Mouse (Mus musculus) CH12.LX (cell line): ENCODE results near the gene Gm17622. TPM values are rescaled to one million over a fixed set of nuclear protein-coding genes. Genes with fewer than 3 reads are reported as not detected.

Experiments used
- DNase-seq: peaks from one replicate; pipeline ENCODE4 v3.0.0-alpha.2; 2013; ENCODE audit errors: extremely low read depth
- H3K27ac ChIP-seq: 2 replicates; pipeline ENCODE4 v1.5.1; 2012; ENCODE audit warnings: low read depth, mild to moderate bottlenecking, control low read depth, moderate library complexity; ENCODE audit not compliant: insufficient read depth
- H3K27me3 ChIP-seq: replicated peaks from 2 replicates; pipeline ENCODE3; 2012; ENCODE audit warnings: inconsistent platforms
- H3K36me3 ChIP-seq, 2 experiments: replicated peaks in 1 of 2; 2 replicates each; pipeline versions ENCODE3 to v1.6.1; 2012; ENCODE audit warnings: inconsistent platforms in 1 of 2, low read length in 1 of 2, mild to moderate bottlenecking in 1 of 2, mixed read lengths in 1 of 2, moderate library complexity in 1 of 2; ENCODE audit not compliant: control insufficient read depth in 1 of 2, insufficient read depth in 1 of 2
- H3K4me1 ChIP-seq, 2 experiments: 2 replicates each; pipeline ENCODE4 v1.6.1; 2012; ENCODE audit warnings: inconsistent platforms in 1 of 2, moderate library complexity in 1 of 2; ENCODE audit not compliant: insufficient read depth in 2 of 2, control insufficient read depth in 1 of 2
- H3K4me2 ChIP-seq: 2 replicates; pipeline ENCODE4 v1.6.1; 2012; ENCODE audit warnings: low read depth, mild to moderate bottlenecking, control low read depth; ENCODE audit not compliant: poor library complexity, insufficient read depth, severe bottlenecking
- H3K4me3 ChIP-seq, 3 experiments: fragments of 150-350 bp in 1 of 3; sonication (generic) in 1 of 3; replicated peaks in 1 of 3; 2 replicates each; pipeline versions ENCODE3 to v1.5.1; 2011 to 2012; ENCODE audit warnings: low read depth in 2 of 3, low read length in 2 of 3, mild to moderate bottlenecking in 2 of 3, moderate library complexity in 2 of 3, control low read depth in 1 of 3, improper control_type of control experiment in 1 of 3, inconsistent platforms in 1 of 3, mixed read lengths in 1 of 3; ENCODE audit not compliant: poor library complexity in 1 of 3
- H3K79me2 ChIP-seq: replicated peaks from 2 replicates; pipeline ENCODE4 v1.6.1; 2012; ENCODE audit warnings: mild to moderate bottlenecking, moderate library complexity; ENCODE audit not compliant: control insufficient read depth, poor library complexity, insufficient read depth, severe bottlenecking; ENCODE audit errors: extremely low read depth
- H3K9ac ChIP-seq: 2 replicates; pipeline ENCODE4 v1.6.1; 2012; ENCODE audit warnings: low read depth, mild to moderate bottlenecking, control low read depth, moderate library complexity; ENCODE audit not compliant: insufficient read depth
- H3K9me3 ChIP-seq: replicated peaks from 2 replicates; pipeline ENCODE3; 2012; ENCODE audit warnings: low read length, inconsistent platforms, mixed read lengths
- BHLHE40 ChIP-seq: IDR thresholded peaks from 2 replicates; pipeline ENCODE4 v1.6.1; 2011; ENCODE audit warnings: mild to moderate bottlenecking, low read depth, low read length, improper control_type of control experiment
- CHD1 ChIP-seq: IDR thresholded peaks from 2 replicates; pipeline ENCODE4 v1.6.1; 2012; ENCODE audit warnings: low read depth, low read length, improper control_type of control experiment, inconsistent platforms
- CHD2 ChIP-seq: IDR thresholded peaks from 2 replicates; pipeline ENCODE4 v1.6.1; 2011; ENCODE audit warnings: low read length, improper control_type of control experiment
- E2F4 ChIP-seq: IDR thresholded peaks from 2 replicates; pipeline ENCODE4 v1.6.1; 2011; ENCODE audit warnings: low read depth, low read length, improper control_type of control experiment; ENCODE audit not compliant: insufficient replicate concordance
- EP300 ChIP-seq: IDR thresholded peaks from 2 replicates; pipeline ENCODE4 v1.6.1; 2011; ENCODE audit warnings: low read length, improper control_type of control experiment
- ETS1 ChIP-seq: conservative IDR thresholded peaks from 2 replicates; pipeline ENCODE4 v1.6.1; 2012; ENCODE audit warnings: low read depth, mild to moderate bottlenecking, inconsistent platforms, low read length, improper control_type of control experiment, moderate library complexity
- HCFC1 ChIP-seq: IDR thresholded peaks from 2 replicates; pipeline ENCODE4 v1.6.1; 2012; ENCODE audit warnings: low read depth, mild to moderate bottlenecking, inconsistent platforms, low read length, improper control_type of control experiment
- IRF4 ChIP-seq: IDR thresholded peaks from 2 replicates; pipeline ENCODE4 v1.6.1; 2014; ENCODE audit warnings: low read depth, mild to moderate bottlenecking, inconsistent platforms, low read length, improper control_type of control experiment
- JUN ChIP-seq: IDR thresholded peaks from 2 replicates; pipeline ENCODE4 v1.6.1; 2011; ENCODE audit warnings: low read depth, mild to moderate bottlenecking, low read length, improper control_type of control experiment, moderate library complexity; ENCODE audit not compliant: insufficient read depth
- JUND ChIP-seq: conservative IDR thresholded peaks from 2 replicates; pipeline ENCODE4 v1.6.1; 2011; ENCODE audit warnings: low read depth, low read length, improper control_type of control experiment
- KAT2A ChIP-seq: IDR thresholded peaks from 2 replicates; pipeline ENCODE4 v1.6.1; 2012; ENCODE audit warnings: low read length, improper control_type of control experiment, inconsistent platforms; ENCODE audit not compliant: insufficient replicate concordance
- MAFK ChIP-seq: IDR thresholded peaks from 2 replicates; pipeline ENCODE4 v1.6.1; 2011; ENCODE audit warnings: low read length, improper control_type of control experiment; ENCODE audit not compliant: insufficient replicate concordance
- MAX ChIP-seq: IDR thresholded peaks from 2 replicates; pipeline ENCODE4 v1.6.1; 2011; ENCODE audit warnings: low read length, improper control_type of control experiment
- MAZ ChIP-seq: IDR thresholded peaks from 2 replicates; pipeline ENCODE4 v1.6.1; 2012; ENCODE audit warnings: low read depth, mild to moderate bottlenecking, inconsistent platforms, low read length, improper control_type of control experiment, moderate library complexity
- MYC ChIP-seq: IDR thresholded peaks from 2 replicates; pipeline ENCODE4 v1.6.1; 2011; ENCODE audit warnings: low read depth, mild to moderate bottlenecking, improper control_type of control experiment, low read length
- NRF1 ChIP-seq: IDR thresholded peaks from 2 replicates; pipeline ENCODE4 v1.6.1; 2014; ENCODE audit warnings: low read depth, mild to moderate bottlenecking, inconsistent platforms, low read length, improper control_type of control experiment, moderate library complexity
- POLR2A ChIP-seq: IDR thresholded peaks from 2 replicates; pipeline ENCODE4 v1.6.1; 2011; ENCODE audit warnings: low read depth, mild to moderate bottlenecking, improper control_type of control experiment, low read length
- POLR2AphosphoS2 ChIP-seq: IDR thresholded peaks from 2 replicates; pipeline ENCODE4 v1.6.1; 2011; ENCODE audit warnings: low read depth, low read length, improper control_type of control experiment
- RAD21 ChIP-seq: IDR thresholded peaks from 2 replicates; pipeline ENCODE4 v1.6.1; 2011; ENCODE audit warnings: low read depth, mild to moderate bottlenecking, low read length, improper control_type of control experiment, moderate library complexity
- RCOR1 ChIP-seq: conservative IDR thresholded peaks from 2 replicates; pipeline ENCODE4 v1.6.1; 2012; ENCODE audit warnings: low read depth, mild to moderate bottlenecking, inconsistent platforms, low read length, improper control_type of control experiment
- TCF12 ChIP-seq: IDR thresholded peaks from 2 replicates; pipeline ENCODE4 v1.6.1; 2014; ENCODE audit warnings: low read depth, mild to moderate bottlenecking, inconsistent platforms, low read length, improper control_type of control experiment
- UBTF ChIP-seq: IDR thresholded peaks from 2 replicates; pipeline ENCODE4 v1.6.1; 2012; ENCODE audit warnings: low read depth, mild to moderate bottlenecking, inconsistent platforms, low read length, improper control_type of control experiment, moderate library complexity
- USF2 ChIP-seq: conservative IDR thresholded peaks from 2 replicates; pipeline ENCODE4 v1.6.1; 2011; ENCODE audit warnings: low read depth, low read length, improper control_type of control experiment
- ZMIZ1 ChIP-seq: IDR thresholded peaks from 2 replicates; pipeline ENCODE4 v1.6.1; 2012; ENCODE audit warnings: low read depth, mild to moderate bottlenecking, inconsistent platforms, low read length, improper control_type of control experiment
- ZNF384 ChIP-seq: IDR thresholded peaks from 2 replicates; pipeline ENCODE4 v1.6.1; 2012; ENCODE audit warnings: low read depth, low read length, improper control_type of control experiment, inconsistent platforms
- dilution Hi-C: fragments of 300-500 bp; cut with MboI; formaldehyde crosslinking; loops from 2 replicates; pipeline ENCODE4 v1.14.3; 2020; ENCODE audit warnings: low sequenced_read_pairs; ENCODE audit not compliant: extremely low pct_unique_long_range_greater_than_20kb, extremely low pct_ligation_motif_present
- in situ Hi-C: fragments of 300-500 bp; cut with MboI; formaldehyde crosslinking; loops from 3 replicates; pipeline ENCODE4 v1.14.3; 2019; ENCODE audit warnings: low sequenced_read_pairs, low pct_ligation_motif_present, low pct_unique_long_range_greater_than_20kb, mixed read lengths
- polyA plus RNA-seq: library from polyadenylated mRNA; unstranded; fragments of >175 nt; gene quantifications from 2 replicates; pipeline ENCODE4 v1.2.1, GENCODE M21; 2012; ENCODE audit warnings: low read depth; ENCODE audit not compliant: insufficient read length
- total RNA-seq, 2 experiments: library from RNA; depleted of rRNA; stranded (reverse); fragments of 300-350 nt in 1 of 2; fragments of >200 nt in 1 of 2; gene quantifications; 2 replicates each; pipeline ENCODE4 v1.2.3; 2012 to 2014

Gene Gm17622
- total and polyA plus RNA-seq, 3 experiments, result not detected

DNA sequence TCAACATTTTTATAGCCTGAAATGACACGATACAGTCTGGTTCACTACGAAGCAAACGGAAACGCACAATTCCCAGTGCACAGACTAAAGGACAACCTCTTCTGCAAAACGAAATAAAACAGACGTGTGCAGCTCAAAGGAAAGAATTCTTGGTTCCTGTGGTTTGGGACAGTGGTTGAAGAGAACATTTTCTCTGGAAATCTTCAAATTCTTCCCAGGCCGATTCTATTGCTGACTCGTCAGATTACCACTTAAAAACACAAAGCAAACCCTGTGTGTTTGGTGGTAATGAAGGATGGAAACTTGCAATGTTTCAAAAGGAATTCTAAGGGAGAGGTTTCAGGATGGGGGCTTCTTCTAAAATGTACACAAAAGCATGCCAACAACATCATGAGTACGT lies 39.5 kb downstream of the Gm17622 start:
- peaks cover 3% of the 10 kb centered on the region for H3K9me3 ChIP-seq
- H3K4me2 ChIP-seq, result no peak overlapping the region
- DNase-seq, result no peak
- H3K79me2 ChIP-seq, result peaks cover 26% of the 10 kb centered on the region
- peaks cover 0 to 48% of the 10 kb centered on the region in 2 experiments for H3K36me3 ChIP-seq
- TF ChIP-seq MAFK, result peak; percentile 59; the same call in 1 of the 2 replicates
- no peak for TF ChIP-seq NRF1
- no peak for TF ChIP-seq ZNF384
- dilution Hi-C loops (no loop called here), in situ Hi-C loops (no loop called here)
- no peaks in the 10 kb centered on the region for H3K27me3 ChIP-seq
- H3K9ac ChIP-seq, result no peak overlapping the region
- H3K27ac ChIP-seq, result no peak overlapping the region
- peaks cover 4 to 15% of the 10 kb centered on the region in 2 experiments; a peak in 3 of 4 replicates for H3K4me1 ChIP-seq
- H3K4me3 ChIP-seq, result no peak overlapping the region

GRCm38 (mm10) chr13:96532176-96532575 lies 41.6 kb downstream of the Gm17622 start:
- DNase-seq, result no peak

GRCm38 (mm10) chr13:96533742-96534141 lies 43.2 kb downstream of the Gm17622 start:
- dilution Hi-C loops (no loop called here), in situ Hi-C loops (no loop called here)
- H3K4me2 ChIP-seq, result no peak overlapping the region
- no peak for TF ChIP-seq UBTF
- no peak for TF ChIP-seq USF2
- TF ChIP-seq EP300, result peak; percentile 51
- no peak for TF ChIP-seq KAT2A
- TF ChIP-seq E2F4, result no peak
- TF ChIP-seq POLR2A, result no peak
- TF ChIP-seq MAFK, result no peak
- TF ChIP-seq JUN, result peak; percentile 29; the same call in 1 of the 2 replicates
- peak; percentile 29; the same call in 1 of the 2 replicates for TF ChIP-seq ETS1
- no peak for TF ChIP-seq RAD21
- no peak for TF ChIP-seq MYC
- TF ChIP-seq RCOR1, result no peak
- TF ChIP-seq MAX, result no peak
- peak; percentile 51; the same call in 1 of the 2 replicates for TF ChIP-seq BHLHE40
- TF ChIP-seq CHD2, result no peak
- no peak for TF ChIP-seq MAZ
- TF ChIP-seq IRF4, result peak; percentile 60
- no peak for TF ChIP-seq POLR2AphosphoS2
- peak; percentile 40; the same call in 1 of the 2 replicates for TF ChIP-seq JUND

More at GRCm38 (mm10) chr13:96532176-96532575, 41.6 kb downstream of the Gm17622 start:
- Histone ChIP-seq H3K4me3 (no peak overlapping the region), H3K9me3 (peaks cover 3% of the 10 kb centered on the region), H3K27me3 (no peaks in the 10 kb centered on the region), H3K27ac (no peak overlapping the region), H3K36me3 (peaks cover 0 to 39% of the 10 kb centered on the region in 2 experiments), H3K4me1 (peaks cover 4 to 15% of the 10 kb centered on the region in 2 experiments; a peak in 3 of 4 replicates), H3K79me2 (peaks cover 30% of the 10 kb centered on the region), H3K4me2 (no peak overlapping the region), H3K9ac (no peak overlapping the region)
- TF ChIP-seq HCFC1, result no peak
- TF ChIP-seq POLR2A, result no peak
- no peak for TF ChIP-seq TCF12
- no peak for TF ChIP-seq RAD21
- TF ChIP-seq EP300, result no peak
- TF ChIP-seq JUN, result no peak
- no peak for TF ChIP-seq MAX
- TF ChIP-seq KAT2A, result no peak
- no peak for TF ChIP-seq CHD1
- TF ChIP-seq ZNF384, result no peak
- TF ChIP-seq ETS1, result no peak
- no peak for TF ChIP-seq MYC
- TF ChIP-seq BHLHE40, result no peak
- TF ChIP-seq ZMIZ1, result no peak
- in situ Hi-C loops (no loop called here), dilution Hi-C loops (no loop called here)

More at GRCm38 (mm10) chr13:96533742-96534141, 43.2 kb downstream of the Gm17622 start:
- Histone ChIP-seq H3K9ac (no peak overlapping the region), H3K27ac (no peak overlapping the region), H3K4me1 (peaks cover 4 to 15% of the 10 kb centered on the region in 2 experiments; a peak in 3 of 4 replicates), H3K4me3 (no peak overlapping the region), H3K27me3 (no peaks in the 10 kb centered on the region), H3K9me3 (peaks cover 3% of the 10 kb centered on the region), H3K36me3 (peaks cover 0 to 26% of the 10 kb centered on the region in 2 experiments), H3K79me2 (peaks cover 33% of the 10 kb centered on the region)
- DNase-seq, result peak; percentile 25
